Mouse (Mus musculus) heart, embryonic 11.5 days (tissue): ENCODE results near the gene Gm16442. TPM values are rescaled to one million over a fixed set of nuclear protein-coding genes. Genes with fewer than 3 reads are reported as not detected.
"Not testable (repeated sequence)": the region's sequence is repeated elsewhere in the genome, so short reads cannot be mapped to it uniquely, and the experiment has no call there.

Source experiments
- ATAC-seq: fragments of 200-750 bp; cut with Nextera tagmentation; replicated peaks from 2 replicates; pipeline ENCODE4 v1.8.0; 2017; ENCODE audit warnings: moderate library complexity; ENCODE audit not compliant: insufficient number of reproducible peaks, low FRiP score, low TSS enrichment
- H3K27ac ChIP-seq: fragments of 300-500 bp; sonication (generic); 2 replicates; pipeline ENCODE4 v1.5.1; 2014; ENCODE audit warnings: mild to moderate bottlenecking, low read depth, low read length
- H3K27me3 ChIP-seq: fragments of 300-500 bp; sonication (generic); 2 replicates; pipeline ENCODE4 v1.6.1; 2014; ENCODE audit warnings: mild to moderate bottlenecking, low read length, mixed read lengths; ENCODE audit not compliant: control insufficient read depth, insufficient read depth
- H3K36me3 ChIP-seq: fragments of 300-500 bp; sonication (generic); 2 replicates; pipeline ENCODE4 v1.6.1; 2014; ENCODE audit warnings: mild to moderate bottlenecking, low read length, moderate library complexity, mixed read lengths; ENCODE audit not compliant: control insufficient read depth, insufficient read depth
- H3K4me1 ChIP-seq: fragments of 300-500 bp; sonication (generic); 2 replicates; pipeline ENCODE4 v1.6.1; 2014; ENCODE audit warnings: low read length; ENCODE audit not compliant: control insufficient read depth, insufficient read depth
- H3K4me2 ChIP-seq: fragments of 300-500 bp; sonication (generic); 2 replicates; pipeline ENCODE4 v1.6.1; 2014; ENCODE audit warnings: mild to moderate bottlenecking, moderate library complexity
- H3K4me3 ChIP-seq: fragments of 300-500 bp; sonication (generic); 2 replicates; pipeline ENCODE4 v1.5.1; 2014; ENCODE audit warnings: low read depth, low read length
- H3K9ac ChIP-seq: fragments of 300-500 bp; sonication (generic); 2 replicates; pipeline ENCODE4 v1.6.1; 2014; ENCODE audit warnings: mild to moderate bottlenecking, low read depth, low read length, moderate library complexity
- H3K9me3 ChIP-seq: fragments of 300-500 bp; sonication (generic); replicated peaks from 2 replicates; pipeline ENCODE4 v1.6.1; 2016; ENCODE audit warnings: low read length; ENCODE audit not compliant: control insufficient read depth
- WGBS: fragments of 180-500 bp; shearing (Covaris S2); extraction: QIAGEN DNeasy Blood & Tissue Kit; methylation state at CpG from one replicate; pipeline ENCODE4 v1.1.7; 2014; ENCODE audit not compliant: insufficient replicate concordance; 5-methylcytosine and 5-hydroxymethylcytosine counted together
- polyA plus RNA-seq: library from polyadenylated mRNA; unstranded; fragments of >200 nt; fragmentation: Nextera tagmentation; extraction: Ambion mirVana; gene quantifications from 2 replicates; pipeline ENCODE4 v1.2.1, GENCODE M21; 2014

Gm16442 gene
- not detected in 2 replicates for polyA plus RNA-seq

- H3K4me2 ChIP-seq, H3K36me3 ChIP-seq, H3K4me1 ChIP-seq, H3K9me3 ChIP-seq, H3K27ac ChIP-seq, H3K27me3 ChIP-seq, ATAC-seq, H3K9ac ChIP-seq, H3K4me3 ChIP-seq: not testable (repeated sequence)
- WGBS: no CpG with 5 or more reads among the region's 2 CpGs
These were observed at the start of gene Gm16442 for GRCm38 (mm10) chr7:20122479-20122878. Gm16442 (minus strand) TSS chr7:20122579.

- no CpG with 5 or more reads among the region's 3 CpGs for WGBS
These were observed 45.9 kb upstream of the Gm16442 start, which contains the start of gene Vmn1r94 for GRCm38 (mm10) chr7:20168277-20168676. Vmn1r94 (minus strand) TSS chr7:20168377.

GRCm38 (mm10) chr7:20138988-20139387 is 16.6 kb upstream of the Gm16442 start, which contains the start of gene Vmn1r93:
Vmn1r93 (minus strand) TSS chr7:20139088.
- not testable (repeated sequence) for H3K9me3 ChIP-seq
- no CpG with 5 or more reads among the region's 5 CpGs for WGBS

More at GRCm38 (mm10) chr7:20168277-20168676, 45.9 kb upstream of the Gm16442 start, which contains the start of gene Vmn1r94:
- not testable (repeated sequence) for H3K27ac ChIP-seq, H3K9me3 ChIP-seq, H3K4me1 ChIP-seq, H3K36me3 ChIP-seq, H3K4me2 ChIP-seq, ATAC-seq, H3K4me3 ChIP-seq, H3K27me3 ChIP-seq, H3K9ac ChIP-seq

GRCm38 (mm10) chr7:20099380-20099779 is 23.0 kb downstream of the Gm16442 start, which contains the start of gene Vmn1r91:
Vmn1r91 (plus strand) TSS chr7:20099680.
- not testable (repeated sequence) for H3K4me3 ChIP-seq, H3K4me2 ChIP-seq, ATAC-seq, H3K27me3 ChIP-seq, H3K9me3 ChIP-seq, H3K4me1 ChIP-seq, H3K9ac ChIP-seq, H3K27ac ChIP-seq, H3K36me3 ChIP-seq
- 80% methylated on average over 5 of the region's 5 CpGs for WGBS

More at GRCm38 (mm10) chr7:20138988-20139387, 16.6 kb upstream of the Gm16442 start, which contains the start of gene Vmn1r93:
- not testable (repeated sequence) for H3K27ac ChIP-seq, H3K36me3 ChIP-seq, ATAC-seq, H3K9ac ChIP-seq, H3K4me2 ChIP-seq, H3K4me3 ChIP-seq, H3K4me1 ChIP-seq, H3K27me3 ChIP-seq

GRCm38 (mm10) chr7:20078118-20078517 is 44.3 kb downstream of the Gm16442 start:
- not testable (repeated sequence) for H3K9ac ChIP-seq, ATAC-seq, H3K4me1 ChIP-seq, H3K4me2 ChIP-seq, H3K4me3 ChIP-seq, H3K27me3 ChIP-seq, H3K36me3 ChIP-seq, H3K27ac ChIP-seq, H3K9me3 ChIP-seq
- whole genome bisulfite sequencing: 62% methylated on average over 18 of the region's 18 CpGs

Other genes with a start within 250 kb of the Gm16442 start
- gene Ceacam19, start 234.6 kb downstream of the Gm16442 start, polyA plus RNA-seq: not detected in 2 replicates
- gene Pvr, start 201.4 kb downstream of the Gm16442 start, polyA plus RNA-seq: 12.0 and 13.0 TPM in 2 replicates
- 0.84 and 2.0 TPM in 2 replicates for gene Igsf23, start 171.8 kb downstream of the Gm16442 start, polyA plus RNA-seq
- gene Ceacam20, start 157.2 kb downstream of the Gm16442 start, polyA plus RNA-seq: not detected in 2 replicates
- not detected in 2 replicates for gene Nlrp9b, start 131.1 kb downstream of the Gm16442 start, polyA plus RNA-seq
- not detected in 2 replicates for gene Vmn1r91, start 22.9 kb downstream of the Gm16442 start, polyA plus RNA-seq
- gene Vmn1r93, start 16.5 kb upstream of the Gm16442 start, polyA plus RNA-seq: not detected in 2 replicates
- gene Vmn1r94, start 45.8 kb upstream of the Gm16442 start, polyA plus RNA-seq: not detected in 2 replicates
- not detected in 2 replicates for gene Vmn1r95, start 71.1 kb upstream of the Gm16442 start, polyA plus RNA-seq
- not detected in 2 replicates for gene Gm6164, start 83.0 kb upstream of the Gm16442 start, polyA plus RNA-seq
- not detected in 2 replicates for gene Gm4498, start 111.2 kb upstream of the Gm16442 start, polyA plus RNA-seq
- gene Gm5890, start 140.3 kb upstream of the Gm16442 start, polyA plus RNA-seq: not detected in 2 replicates
- not detected in 2 replicates for gene Gm4133, start 211.5 kb upstream of the Gm16442 start, polyA plus RNA-seq